Mouse (Mus musculus) gastrocnemius, postnatal 36 days (tissue): ENCODE data around the gene Vat1l. TPM values are rescaled to one million over a fixed set of nuclear protein-coding genes. Genes with fewer than 3 reads are reported as not detected.

Source experiments
- DNase-seq, 2 experiments: peaks; one replicate each; pipeline ENCODE4 v3.0.0; 2022
- intact Hi-C: fragments of 180-260 bp; cut with DNase I; formaldehyde crosslinking; loops from one replicate; pipeline ENCODE4 v1.15.1; 2025
- long read RNA-seq, 2 experiments: library from polyadenylated mRNA; stranded (forward); transcript quantifications; one replicate each; pipeline ENCODE4 v2.0.0; 2021
- total RNA-seq, 2 experiments: library from RNA; stranded (reverse); gene quantifications; 2 replicates each; pipeline ENCODE4 v1.2.3; 2021

Vat1l gene
- total RNA-seq = 1 to 10 TPM in 1 of 2 experiments, under 1 TPM in 1; 0.43 to 1.4 TPM
- long read RNA-seq, experiment 1 = 0 reads
- long read RNA-seq, experiment 2 = 0 reads

DNA sequence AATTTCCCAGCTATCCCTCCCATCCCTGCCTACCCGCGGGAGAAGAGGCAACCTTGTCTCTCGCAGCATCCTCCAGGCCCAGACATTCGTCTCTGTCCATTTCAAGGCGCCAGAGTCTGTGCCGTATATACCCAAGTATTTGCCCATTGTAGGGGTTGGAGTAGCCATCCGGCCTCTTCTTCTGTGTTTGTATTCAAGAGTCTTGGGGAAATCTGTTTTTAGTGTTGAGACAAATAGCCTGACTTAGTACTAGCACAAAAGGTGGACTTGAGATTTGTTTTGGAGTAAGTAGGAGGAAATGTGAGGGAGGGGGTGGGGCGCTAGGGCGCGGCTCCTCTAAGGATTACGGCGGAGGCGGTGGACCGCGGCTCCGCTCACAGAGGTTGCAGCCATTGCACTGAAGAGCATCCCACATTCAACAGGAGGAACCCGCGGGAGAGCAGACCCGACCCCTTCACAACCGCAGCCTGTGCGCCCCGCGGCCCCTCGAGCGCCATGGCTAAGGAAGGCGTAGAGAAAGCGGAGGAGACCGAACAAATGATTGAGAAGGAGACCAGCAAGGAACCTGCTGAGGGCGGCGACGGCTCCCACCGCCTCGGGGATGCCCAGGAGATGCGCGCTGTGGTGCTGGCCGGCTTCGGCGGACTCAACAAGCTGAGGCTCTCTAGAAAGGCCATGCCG is at the start of gene Vat1l:
TSS of gene Vat1l (plus strand) at position 392 of the 681 bp plus-strand sequence.
- intact Hi-C loops = no loop called here
- no peak for DNase-seq

DNA sequence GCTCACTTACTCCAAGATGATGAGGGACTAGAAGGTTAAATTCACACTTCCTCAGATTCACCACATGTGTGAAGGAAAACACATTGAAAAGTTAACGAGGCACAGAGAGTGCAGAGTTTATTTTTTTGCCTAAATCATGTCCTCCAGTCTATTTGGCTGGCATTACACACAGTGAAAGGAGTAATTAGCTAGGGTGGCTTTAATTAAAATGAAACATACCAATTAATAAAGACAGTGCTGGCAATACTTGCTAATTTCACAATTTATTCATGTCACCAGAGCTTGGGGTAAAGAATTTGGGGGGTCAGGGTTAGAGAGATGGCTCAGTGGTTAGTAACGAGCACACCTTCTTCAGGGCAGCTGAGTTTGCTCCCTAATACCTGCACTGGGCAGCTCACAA is 46.8 kb upstream of the Vat1l start:
- DNase-seq = no peak
- intact Hi-C loops = no loop called here

DNA sequence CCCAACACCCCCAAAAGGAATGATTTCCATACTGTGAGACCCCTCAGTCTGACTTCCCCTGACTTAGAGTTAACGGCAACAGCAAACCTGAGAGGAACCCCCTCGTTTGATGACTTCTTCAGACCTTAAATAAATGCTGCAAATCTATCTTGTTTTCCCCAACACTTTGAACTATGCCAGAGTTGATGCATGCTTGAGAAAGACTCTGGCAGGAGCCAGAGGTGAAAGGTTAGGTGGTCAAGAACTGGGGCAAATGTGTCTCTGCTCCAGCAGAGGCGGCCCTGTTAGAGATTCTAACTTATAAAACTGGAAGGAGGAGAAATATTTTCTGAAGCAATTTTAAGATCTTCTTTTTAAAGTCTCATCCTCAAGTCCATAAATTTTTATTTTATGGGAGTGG is 45.7 kb upstream of the Vat1l start:
- no peak for DNase-seq

DNA sequence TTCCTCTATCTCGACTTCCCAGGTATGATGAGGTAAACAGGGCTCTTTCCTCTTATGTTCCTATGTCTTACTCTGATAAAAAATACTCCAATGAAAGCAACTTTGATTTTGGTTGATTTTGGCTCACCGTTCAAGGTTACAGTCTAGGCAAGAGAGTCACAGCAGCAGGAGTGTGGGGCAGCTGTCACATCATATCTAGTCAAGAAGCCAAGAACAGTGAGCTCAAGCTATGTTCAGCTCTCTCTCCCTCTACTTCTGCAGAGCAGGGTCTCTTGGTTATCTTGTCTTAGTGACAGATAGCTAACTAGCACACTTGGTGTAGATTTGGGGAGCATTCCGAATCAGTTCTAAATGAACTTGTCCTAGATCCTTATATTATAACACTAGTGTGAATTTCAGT is 41.5 kb upstream of the Vat1l start:
- no peak for DNase-seq
- intact Hi-C loops = no loop called here

More for the DNA sequence above, 45.7 kb upstream of the Vat1l start:
- intact Hi-C loops = no loop called here

DNA sequence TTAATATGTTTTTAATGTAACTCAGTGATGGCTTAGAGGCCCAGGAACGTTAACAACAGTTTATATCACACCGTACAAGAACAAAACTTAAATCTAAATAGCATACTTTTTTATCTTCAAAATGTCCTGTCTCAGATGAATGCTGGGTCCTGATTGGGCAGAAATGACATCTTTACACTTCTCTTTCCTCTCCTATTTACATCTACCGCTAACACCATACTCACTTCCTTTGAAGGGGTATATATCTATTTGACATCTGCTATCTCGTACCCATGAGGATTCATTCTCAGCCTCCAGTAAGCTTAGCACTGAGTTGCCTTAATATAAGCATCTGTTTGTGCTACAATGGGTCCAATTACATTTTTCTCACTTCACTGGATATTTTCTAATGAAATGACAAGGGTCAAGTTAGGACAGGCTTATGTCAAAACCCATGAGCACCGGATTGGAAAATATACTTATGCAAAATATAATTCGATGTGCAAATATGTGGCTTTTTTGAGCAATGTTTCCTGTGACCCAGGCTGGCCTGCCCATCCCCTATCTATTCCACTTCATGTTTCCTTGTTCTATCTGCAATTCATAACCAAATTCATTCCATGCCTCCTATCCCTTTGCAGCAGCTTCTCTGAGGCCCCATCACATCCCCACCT is 40.8 kb upstream of the Vat1l start:
- intact Hi-C loops = no loop called here
- no peak for DNase-seq

DNA sequence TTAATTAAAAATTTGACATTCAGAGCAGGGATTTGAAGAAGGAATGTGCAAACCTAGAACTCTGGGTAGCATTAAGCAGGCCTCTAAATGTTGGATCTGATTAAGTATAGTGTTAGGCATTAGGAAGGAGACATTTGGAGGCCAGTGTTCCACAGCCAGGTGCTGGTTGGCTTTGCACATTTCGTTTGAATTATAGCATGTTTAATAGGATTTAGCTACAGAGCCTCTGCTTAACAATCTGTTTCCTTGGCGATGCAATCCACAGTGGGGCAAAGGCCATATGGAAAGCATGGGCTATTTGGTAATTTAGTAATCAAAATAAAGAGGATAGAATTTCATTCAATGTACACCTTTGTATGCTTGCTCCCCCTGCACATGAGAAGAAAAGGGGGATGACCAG is 39.7 kb upstream of the Vat1l start:
- no peak for DNase-seq
- intact Hi-C loops = no loop called here

DNA sequence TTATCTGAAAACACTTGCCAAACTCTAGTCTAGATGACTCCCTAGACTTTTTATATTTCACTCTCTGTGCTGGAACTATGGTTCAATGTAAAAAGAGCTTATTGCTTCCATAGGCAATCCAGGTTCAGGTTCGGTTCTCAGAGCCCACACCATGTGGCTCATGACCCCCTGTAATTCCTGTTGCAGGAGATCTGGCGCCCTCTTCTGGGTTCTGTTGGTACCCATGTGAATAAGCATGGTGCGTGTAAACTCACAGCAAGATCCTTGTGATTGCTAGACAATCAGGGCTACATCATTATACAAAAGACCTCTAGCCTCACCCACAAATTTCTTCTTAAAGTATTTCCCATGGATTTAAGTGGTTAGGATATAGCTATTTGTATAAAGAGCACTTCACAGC is 28.7 kb upstream of the Vat1l start:
- intact Hi-C loops = no loop called here
- no peak for DNase-seq

DNA sequence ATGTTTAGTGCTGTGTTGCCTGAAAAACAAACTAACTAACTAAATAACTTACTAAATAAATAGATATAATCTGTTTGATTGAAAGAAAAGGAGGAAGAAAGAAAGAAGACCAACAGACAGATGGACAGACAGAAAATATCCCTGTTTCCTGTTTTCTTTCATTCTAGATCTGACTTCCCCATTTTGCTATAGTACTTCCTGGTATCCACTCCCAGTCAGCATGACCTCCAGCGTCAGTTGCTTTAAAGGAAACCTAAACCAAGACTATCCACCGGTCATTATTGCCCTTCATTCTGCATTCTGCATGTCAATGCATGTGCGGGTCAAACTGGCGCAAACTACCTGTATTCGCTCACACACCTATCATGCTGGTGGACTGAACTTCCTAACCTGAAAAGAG is 12.1 kb upstream of the Vat1l start:
- intact Hi-C loops = no loop called here
- DNase-seq = no peak

DNA sequence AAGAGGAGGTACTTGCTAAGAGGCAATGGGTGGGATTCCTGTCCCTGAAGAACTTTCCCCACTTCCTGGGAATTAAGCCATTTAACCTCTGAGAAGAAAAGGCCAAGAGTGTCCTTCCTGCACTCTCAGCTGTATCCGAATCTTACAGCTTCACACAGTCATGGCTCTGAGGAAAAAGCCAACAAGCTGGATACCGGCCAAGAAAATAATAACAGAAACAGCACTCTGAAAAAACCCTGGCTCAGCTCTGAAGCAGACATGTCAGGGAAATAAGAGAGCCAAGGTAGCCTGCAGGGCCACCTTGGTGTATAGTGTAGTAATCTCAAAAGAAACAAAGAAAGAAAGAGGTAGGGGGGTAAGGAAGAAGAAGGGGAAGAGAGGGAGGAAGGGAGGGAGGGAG is 6.4 kb upstream of the Vat1l start:
- DNase-seq = no peak
- intact Hi-C loops = no loop called here

DNA sequence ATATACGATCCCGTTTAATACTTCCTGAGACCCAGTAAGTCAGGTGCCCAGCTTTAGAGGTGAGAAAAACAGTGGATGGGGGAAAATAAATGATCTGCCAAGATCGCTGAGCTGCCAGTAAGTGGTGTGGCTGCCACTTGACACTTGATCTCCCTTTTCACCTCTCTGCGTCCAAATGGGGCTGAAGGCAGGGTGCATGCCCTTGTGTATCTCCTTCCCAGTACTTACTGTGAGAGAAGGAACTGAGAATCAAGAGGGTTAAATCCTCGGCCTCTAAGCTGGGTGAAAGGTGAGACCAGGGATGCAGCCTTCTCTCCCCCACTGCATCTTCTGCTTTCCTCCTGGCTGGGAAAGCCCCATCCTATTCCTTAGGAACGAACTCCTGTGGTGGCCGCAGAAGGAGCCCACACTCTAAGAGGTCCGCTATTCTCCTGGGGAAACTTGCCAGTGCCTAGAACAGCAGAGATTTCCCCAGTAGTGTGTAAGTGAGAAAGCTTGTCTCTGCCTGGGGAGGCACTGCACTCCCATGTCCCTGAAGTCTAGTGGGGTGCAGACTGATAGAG is 1.1 kb downstream of the Vat1l start:
- intact Hi-C loops = no loop called here
- no peak for DNase-seq

DNA sequence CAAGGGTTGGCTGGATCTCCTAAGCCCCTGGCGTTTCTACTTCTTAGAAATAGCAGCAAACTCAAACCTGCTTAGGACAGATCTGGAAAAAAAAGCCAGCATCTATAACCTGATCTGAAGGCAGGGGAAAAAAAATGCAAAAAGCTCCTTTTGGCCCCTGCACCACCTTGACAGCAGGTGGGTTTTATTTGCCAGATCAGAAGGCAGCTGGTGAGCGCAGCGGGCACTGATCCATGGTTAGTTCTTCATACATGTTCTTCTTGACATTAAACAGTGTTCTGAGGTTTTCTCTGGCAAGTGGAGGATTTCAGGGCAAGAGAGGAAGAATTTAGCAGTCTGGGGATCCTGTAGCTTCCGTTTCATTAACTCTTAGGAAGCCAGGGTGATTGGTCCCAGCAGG is 1.6 kb downstream of the Vat1l start:
- no peak for DNase-seq

DNA sequence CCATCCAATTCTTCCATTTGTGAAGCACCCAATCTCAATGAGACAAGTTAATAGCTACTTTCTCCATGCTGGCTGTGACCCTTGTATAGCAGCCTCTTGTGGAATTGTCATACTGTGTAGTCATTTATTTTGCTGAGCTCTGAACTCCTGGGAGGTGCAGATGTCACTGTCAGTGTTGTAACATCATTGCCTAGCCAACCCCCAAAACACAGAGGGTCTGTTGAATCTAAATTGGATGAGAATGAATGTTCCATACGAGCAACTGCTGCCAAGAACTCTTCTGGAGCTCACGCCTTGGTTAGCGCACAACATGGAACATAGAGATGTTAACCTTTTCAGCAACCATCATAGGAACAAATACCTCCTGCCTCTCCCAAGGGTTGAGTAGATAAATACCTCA is 15.4 kb downstream of the Vat1l start:
- intact Hi-C loops = no loop called here
- DNase-seq = no peak

More for the DNA sequence above, 1.6 kb downstream of the Vat1l start:
- intact Hi-C loops = no loop called here

DNA sequence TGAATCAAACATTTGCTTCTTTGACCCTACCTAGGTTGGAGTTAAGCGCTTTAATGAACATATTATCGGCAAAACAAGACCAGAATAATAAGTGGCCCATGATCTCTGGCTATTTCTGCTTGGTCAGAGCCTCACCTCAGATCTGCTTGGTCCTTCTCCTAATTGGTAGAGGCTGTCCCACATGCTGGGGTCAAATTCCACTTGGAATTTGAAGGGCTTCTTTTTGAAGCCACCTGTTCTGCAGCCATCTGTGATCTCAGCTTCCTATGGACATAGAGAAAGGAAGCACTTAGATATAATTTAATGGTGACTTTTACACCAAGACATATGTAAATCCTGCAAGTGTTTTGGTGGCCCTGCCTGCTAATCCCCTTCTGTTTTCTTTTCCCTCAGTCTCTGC is 16.6 kb downstream of the Vat1l start:
- no peak for DNase-seq

DNA sequence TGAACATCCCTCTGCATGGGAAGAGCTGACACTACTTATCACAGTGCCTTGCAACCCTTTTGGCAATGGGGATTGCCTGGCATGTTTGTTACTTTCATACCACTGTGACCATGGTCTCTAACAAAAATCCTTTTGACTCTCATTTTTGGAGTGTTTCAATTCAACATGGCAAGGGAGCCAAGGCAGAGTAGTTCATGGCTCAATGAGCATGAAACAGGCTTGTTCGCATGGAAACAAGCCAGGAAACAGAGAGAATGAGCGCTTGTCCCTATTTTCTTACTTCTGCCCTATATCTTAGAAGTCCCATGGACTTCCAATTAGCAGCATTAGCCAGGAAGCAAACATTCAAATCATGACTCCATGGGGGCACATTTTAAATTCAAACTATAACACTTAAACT is 18.6 kb downstream of the Vat1l start:
- no peak for DNase-seq
- intact Hi-C loops = no loop called here

More for the DNA sequence above, 16.6 kb downstream of the Vat1l start:
- intact Hi-C loops = no loop called here

DNA sequence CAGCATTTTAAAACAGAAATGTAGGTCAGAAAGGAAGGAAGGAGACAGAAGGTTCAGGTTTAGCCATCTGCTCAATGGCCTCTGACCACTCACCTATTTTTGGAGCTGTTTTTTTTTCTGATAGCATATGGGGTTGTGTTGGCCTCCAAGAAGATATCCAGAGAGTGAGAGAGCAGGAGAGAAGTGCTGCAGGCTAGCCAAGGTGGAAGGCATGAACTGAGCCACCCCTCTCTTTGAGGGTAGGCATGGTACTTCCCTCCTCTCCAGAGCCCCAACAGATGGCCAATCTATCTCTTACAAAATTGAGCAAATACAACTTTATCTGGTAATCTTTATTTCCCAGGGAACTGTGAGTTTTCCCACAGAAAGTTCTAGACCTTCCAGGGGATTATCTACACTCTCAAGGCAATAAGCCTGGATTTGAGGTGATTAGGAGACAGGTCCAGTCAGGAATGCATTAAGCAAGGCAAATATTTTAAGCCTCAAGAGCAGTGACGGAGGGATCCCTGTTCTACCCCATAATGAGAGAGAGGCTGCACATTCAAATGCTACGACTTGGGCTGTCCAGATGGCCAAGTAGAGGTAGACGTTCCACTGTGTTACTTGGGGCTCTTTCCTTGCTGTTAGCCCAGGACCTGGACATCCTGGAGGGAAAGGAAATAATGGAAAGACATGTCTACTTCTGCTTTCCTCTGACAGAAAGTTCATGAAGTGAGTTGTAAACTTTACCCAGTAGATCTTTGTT is 46.1 kb downstream of the Vat1l start:
- intact Hi-C loops = no loop called here
- no peak for DNase-seq

DNA sequence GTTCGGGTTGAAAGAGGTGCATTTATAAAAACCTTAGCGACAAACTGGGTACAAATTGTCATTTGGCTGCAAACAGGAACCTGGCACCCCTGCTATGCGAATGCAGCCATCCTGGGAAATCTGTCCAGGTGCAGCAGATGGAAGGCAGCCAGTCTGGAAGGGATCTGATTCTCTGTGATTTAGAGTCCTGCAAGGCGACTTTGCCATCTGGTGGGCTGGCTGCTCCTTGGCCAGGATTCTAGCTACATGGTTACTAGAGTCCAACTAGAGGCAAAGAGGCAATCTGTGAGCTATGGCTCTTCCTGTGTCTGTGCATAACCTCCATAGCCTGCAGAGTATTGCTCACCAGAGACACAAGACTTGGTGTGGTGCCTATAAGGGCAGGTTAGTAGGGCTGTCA is 53.3 kb downstream of the Vat1l start:
- intact Hi-C loops = no loop called here
- no peak for DNase-seq

DNA sequence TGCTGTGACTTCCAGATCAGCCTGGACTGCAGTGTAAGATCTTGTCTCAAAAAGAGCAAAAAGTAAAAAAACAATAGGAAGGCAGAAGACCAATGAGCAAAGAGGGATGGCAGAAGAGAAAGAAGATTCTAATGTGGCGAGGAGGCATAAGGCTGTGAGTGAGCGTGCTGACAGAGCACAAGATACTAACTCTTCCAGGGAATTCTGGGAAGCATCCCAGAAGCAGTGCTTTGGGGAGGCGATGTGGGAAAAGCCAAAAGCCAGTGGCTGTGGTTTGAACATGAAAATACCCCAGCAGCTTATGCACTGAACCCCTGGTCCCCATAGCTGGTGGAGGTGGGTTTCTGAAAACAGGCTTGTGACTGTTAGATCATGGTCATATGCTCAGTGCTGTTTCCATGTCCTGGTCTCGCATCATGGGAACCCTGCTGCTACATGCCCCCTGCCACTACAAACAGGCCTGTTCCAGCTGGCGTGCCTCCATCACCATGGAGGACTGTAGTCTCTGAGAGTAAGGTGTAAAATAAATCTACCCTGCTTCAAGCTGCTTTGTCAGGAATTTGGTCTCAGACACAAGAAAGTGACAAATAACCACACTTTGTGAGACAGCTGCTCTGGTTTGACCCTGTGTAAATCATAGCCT is 54.4 kb downstream of the Vat1l start:
- DNase-seq = no peak
- intact Hi-C loops = no loop called here

DNA sequence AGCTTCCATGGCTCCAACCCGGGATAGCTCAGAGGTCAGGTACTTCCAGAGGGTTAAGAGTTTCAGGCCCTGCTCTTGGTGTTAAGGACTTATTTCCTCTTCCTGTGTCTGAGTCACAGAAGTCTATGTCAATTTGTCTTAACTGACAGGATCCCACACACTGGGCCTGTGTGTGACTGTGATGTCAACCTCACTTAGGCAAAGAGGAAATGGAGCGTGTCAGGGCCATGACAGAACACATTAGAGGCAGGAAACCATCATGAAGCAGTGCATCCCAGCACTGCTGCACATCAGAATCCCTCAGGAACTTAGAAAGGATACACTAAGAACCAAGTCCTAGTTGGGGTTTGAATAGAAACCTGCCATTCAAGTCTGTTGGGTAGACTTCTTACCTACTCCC is 56.9 kb downstream of the Vat1l start:
- no peak for DNase-seq
- intact Hi-C loops = no loop called here

DNA sequence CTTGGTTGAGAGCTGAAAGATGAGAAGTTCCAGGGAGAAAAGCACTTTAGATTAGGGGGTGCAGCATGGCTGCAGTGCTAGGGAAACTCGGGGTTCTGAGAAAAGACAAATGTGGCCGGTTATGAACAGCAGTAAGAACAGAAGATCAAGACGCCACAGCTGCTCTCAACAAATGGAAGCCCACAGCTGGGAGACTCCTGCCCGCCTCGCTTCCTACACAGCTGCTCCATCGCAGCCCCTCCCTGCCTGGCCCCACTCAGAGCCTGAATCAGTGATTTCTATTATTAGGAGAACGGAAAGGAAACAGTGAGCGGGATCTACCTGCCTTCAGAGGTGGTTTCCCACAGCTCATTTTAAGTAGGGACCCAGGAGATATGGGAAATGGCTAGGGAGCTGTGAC is 69.1 kb downstream of the Vat1l start:
- no peak for DNase-seq
- intact Hi-C loops = no loop called here

DNA sequence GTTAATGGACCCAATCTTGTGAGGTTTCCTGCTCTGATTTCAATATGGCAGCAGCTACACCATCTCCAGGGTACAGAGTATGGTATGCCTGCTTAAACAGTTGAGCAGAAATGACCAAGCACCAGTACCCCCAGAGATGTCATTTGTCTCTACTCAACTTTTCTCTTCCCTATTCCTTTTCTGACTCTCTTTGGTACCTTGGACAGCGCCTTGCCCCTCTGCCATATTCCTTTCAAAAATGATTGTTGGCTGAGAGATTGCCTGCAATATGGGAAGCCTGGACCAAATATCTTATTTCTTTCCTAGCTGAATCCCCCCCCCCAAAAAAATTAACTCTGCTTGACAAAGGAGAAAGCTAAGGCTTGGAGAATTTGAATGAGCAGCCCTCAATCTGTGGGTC is 75.7 kb downstream of the Vat1l start:
- no peak for DNase-seq
- intact Hi-C loops = no loop called here
